Mouse (Mus musculus) liver, adult 2 months (tissue): ENCODE results near the gene Stxbp4.

Source experiments
- CTCF ChIP-seq: fragments of 200-500 bp; IDR thresholded peaks from 2 replicates; pipeline ENCODE4 v1.5.1; 2011; ENCODE audit warnings: low read depth, low read length, control low read depth
- POLR2A ChIP-seq: fragments of 200-500 bp; IDR thresholded peaks from 2 replicates; pipeline ENCODE4 v1.6.1; 2011; ENCODE audit warnings: low read length, control low read depth; ENCODE audit not compliant: insufficient read depth; ENCODE audit errors: extremely low read depth

DNA sequence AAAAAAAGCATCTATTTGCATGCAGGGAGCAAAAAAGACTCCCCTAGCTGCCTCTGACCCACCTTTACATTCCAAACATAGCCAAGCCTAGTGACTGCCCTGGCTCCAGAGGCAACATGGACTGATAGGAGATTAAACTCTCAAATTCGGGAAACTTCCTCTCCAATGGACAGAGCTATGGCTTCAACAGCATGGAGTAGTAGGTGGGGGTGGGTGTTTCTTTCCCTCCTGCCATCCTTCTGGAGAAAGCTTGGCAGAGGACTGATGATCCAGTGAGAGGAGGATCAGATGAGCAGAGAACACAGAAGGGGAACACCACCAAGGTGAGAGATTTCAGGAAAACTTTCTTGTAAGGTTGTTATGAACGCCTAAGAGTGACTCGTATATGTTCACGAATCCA, 14.7 kb upstream of the Stxbp4 start:
- TF ChIP-seq CTCF (no peak), POLR2A (no peak)
